Mouse (Mus musculus) hindbrain, postnatal 0 days (tissue): ENCODE results near the gene Pum1. TPM values are rescaled to one million over a fixed set of nuclear protein-coding genes. Genes with fewer than 3 reads are reported as not detected.
"Not testable (repeated sequence)": the region's sequence is repeated elsewhere in the genome, so short reads cannot be mapped to it uniquely, and the experiment has no call there.

Experiments used
- ATAC-seq: fragments of 200-750 bp; cut with Nextera tagmentation; 2 replicates; pipeline ENCODE4 v1.8.0; 2017; ENCODE audit warnings: mild to moderate bottlenecking, moderate TSS enrichment, moderate library complexity
- DNase-seq: peaks from one replicate; pipeline ENCODE4 v3.0.0-alpha.2; 2015; ENCODE audit warnings: low spot score
- H3K27ac ChIP-seq: fragments of 300-500 bp; sonication (generic); 2 replicates; pipeline ENCODE4 v1.5.1; 2014; ENCODE audit warnings: mild to moderate bottlenecking
- H3K27me3 ChIP-seq: fragments of 300-500 bp; sonication (generic); 2 replicates; pipeline ENCODE4 v1.6.1; 2014; ENCODE audit warnings: low read length, mixed read lengths; ENCODE audit not compliant: insufficient read depth
- H3K36me3 ChIP-seq: fragments of 300-500 bp; sonication (generic); 2 replicates; pipeline ENCODE4 v1.6.1; 2014; ENCODE audit warnings: low read length, mixed read lengths; ENCODE audit not compliant: insufficient read depth
- H3K4me1 ChIP-seq: fragments of 300-500 bp; sonication (generic); 2 replicates; pipeline ENCODE4 v1.6.1; 2014; ENCODE audit warnings: antibody characterized with exemption, low read length, mixed read lengths; ENCODE audit not compliant: insufficient read depth
- H3K4me2 ChIP-seq: fragments of 300-500 bp; sonication (generic); 2 replicates; pipeline ENCODE4 v1.6.1; 2014; ENCODE audit warnings: low read depth, mild to moderate bottlenecking, low read length, moderate library complexity, mixed read lengths
- H3K4me3 ChIP-seq: fragments of 300-500 bp; sonication (generic); 2 replicates; pipeline ENCODE4 v1.5.1; 2014; ENCODE audit warnings: low read length
- H3K9ac ChIP-seq: fragments of 300-500 bp; sonication (generic); replicated peaks from 2 replicates; pipeline ENCODE4 v1.6.1; 2014; ENCODE audit warnings: mild to moderate bottlenecking, low read length, moderate library complexity, mixed read lengths
- H3K9me3 ChIP-seq: fragments of 300-500 bp; sonication (generic); 2 replicates; pipeline ENCODE4 v1.6.1; 2016; ENCODE audit warnings: low read length, mixed read lengths
- CTCF ChIP-seq: IDR thresholded peaks from 2 replicates; pipeline ENCODE4 v1.5.1; 2016; ENCODE audit warnings: antibody characterized with exemption, control low read depth, low read depth
- WGBS: fragments of 180-500 bp; shearing (Covaris S2); extraction: QIAGEN DNeasy Blood & Tissue Kit; methylation state at CpG from one replicate; pipeline ENCODE4 v1.1.7; 2014; 5-methylcytosine and 5-hydroxymethylcytosine counted together
- polyA plus RNA-seq: library from polyadenylated mRNA; unstranded; fragments of >200 nt; fragmentation: Nextera tagmentation; extraction: Ambion mirVana; gene quantifications from 2 replicates; pipeline ENCODE4 v1.2.1, GENCODE M21; 2015
- total RNA-seq: library from RNA; depleted of rRNA; stranded (reverse); fragments of >200 nt; gene quantifications from 2 replicates; pipeline ENCODE4 v1.2.3, GENCODE M21; 2014; rRNA removed

Gene Pum1
- total RNA-seq (78.0 and 84.4 TPM in 2 replicates), polyA plus RNA-seq (61.9 and 64.9 TPM in 2 replicates)

DNA sequence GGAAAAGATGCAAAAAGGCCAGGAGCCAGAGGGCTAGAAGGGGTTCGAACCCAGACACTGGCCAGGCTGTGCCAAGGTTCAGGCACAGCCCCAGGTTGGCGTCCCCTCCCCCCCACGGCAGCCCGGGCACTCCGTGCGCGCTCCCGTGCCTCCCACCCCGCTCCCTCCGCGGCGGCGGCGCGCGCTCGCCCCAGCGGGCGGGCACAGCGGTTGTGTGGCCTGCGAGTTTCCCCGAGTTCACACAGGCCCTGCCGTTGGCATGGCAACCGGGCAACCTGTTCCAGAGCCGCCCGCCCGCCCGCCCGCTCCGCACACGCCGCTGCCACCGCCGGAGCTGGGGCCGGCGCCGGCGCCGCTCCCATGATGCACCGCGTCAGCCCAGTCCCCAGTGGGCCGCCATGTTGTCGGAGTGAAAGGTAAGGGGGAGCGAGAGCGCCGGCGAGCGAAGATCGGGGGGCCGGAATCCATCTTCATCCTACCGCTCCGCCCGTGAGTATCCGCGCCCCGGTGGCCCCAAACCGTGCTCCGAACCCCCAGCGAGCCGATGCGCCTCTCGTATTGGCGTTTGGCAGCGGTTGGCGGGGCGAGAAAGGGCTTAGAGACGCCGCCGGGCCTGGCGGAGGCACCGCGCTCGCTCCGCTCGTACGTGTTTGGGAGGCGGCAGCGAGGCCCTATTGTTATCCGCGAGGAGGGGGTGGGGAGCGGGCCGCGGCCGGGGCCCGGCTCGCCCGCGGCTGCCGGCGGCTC is at the start of gene Pum1:
Gene Pum1 (plus strand): TSS at position 343 of the 747 bp plus-strand sequence.
- Histone ChIP-seq H3K27ac (peak within 1 kb of the TSS; percentile 97), H3K9ac (peak within 1 kb of the TSS; percentile 95), H3K27me3 (no peaks in the 10 kb centered on the region), H3K9me3 (no peaks in the 10 kb centered on the region), H3K36me3 (no peaks in the 10 kb centered on the region), H3K4me1 (peaks cover 6% of the 10 kb centered on the region; the same call in 1 of the 2 replicates), H3K4me2 (peak within 1 kb of the TSS; percentile 78), H3K4me3 (peak within 1 kb of the TSS; percentile 92)
- DNase-seq (peak; percentile 98), ATAC-seq (peak; percentile 95)
- no peak for TF ChIP-seq CTCF
- 2% methylated on average over 90 of the region's 90 CpGs for WGBS

DNA sequence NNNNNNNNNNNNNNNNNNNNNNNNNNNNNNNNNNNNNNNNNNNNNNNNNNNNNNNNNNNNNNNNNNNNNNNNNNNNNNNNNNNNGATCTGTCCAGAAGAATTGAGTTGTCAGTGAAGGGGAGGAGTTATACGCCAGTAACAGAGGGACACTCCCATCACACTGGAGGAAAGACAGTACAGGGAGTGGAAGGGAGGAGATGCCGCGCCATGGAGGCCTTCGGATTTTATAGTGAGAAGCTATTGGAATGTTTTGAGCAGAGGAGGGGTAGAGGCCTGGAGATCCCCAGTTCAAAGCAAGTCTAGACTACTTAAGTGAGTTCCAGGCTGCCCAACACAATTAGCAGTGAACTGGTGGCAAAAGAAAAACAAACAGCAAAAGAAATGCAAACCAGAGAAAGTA is 33.7 kb upstream of the Pum1 start:
- Histone ChIP-seq H3K9me3 (no peaks in the 10 kb centered on the region), H3K4me3 (no peak overlapping the region), H3K9ac (no peak overlapping the region), H3K27ac (0 out of 2 replicates have a peak overlapping the region, but pooled peaks have one; percentile 68), H3K4me2 (peak overlapping the region; percentile 49), H3K36me3 (no peaks in the 10 kb centered on the region), H3K27me3 (no peaks in the 10 kb centered on the region), H3K4me1 (no peaks in the 10 kb centered on the region)
- WGBS: 10% methylated on average over 4 of the region's 4 CpGs
- TF ChIP-seq CTCF: no peak
- ATAC-seq (peak; percentile 73; the same call in 1 of the 2 replicates), DNase-seq (peak; percentile 52)

DNA sequence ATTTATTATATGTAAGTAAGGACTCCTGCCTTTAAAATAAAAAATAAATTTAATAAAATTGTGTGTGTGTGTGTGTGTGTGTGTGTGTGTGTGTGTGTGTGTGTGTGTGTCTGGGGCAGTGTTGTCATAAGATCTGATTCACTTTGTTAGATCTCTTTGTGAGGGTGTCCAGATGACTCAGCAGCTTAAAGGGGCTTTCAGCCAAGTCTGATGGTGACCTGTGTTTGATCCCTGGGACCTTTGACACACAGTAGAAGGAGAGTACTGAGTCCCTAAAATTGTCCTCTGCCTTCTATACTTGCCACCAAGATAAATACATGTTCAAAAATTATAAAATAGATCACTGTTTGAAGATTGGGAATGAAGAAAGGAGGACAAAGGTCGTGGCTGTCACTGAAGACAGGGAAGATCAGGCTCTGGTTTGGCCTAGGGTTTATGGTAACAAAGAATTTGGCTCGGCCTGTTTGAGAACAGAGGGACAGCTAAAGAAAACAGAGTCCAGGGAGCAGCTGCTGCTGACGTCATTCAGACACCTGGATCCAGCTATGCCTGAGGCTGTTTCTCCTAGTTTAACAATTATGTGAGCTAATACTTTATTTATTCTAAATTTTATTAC is 32.8 kb upstream of the Pum1 start:
- Histone ChIP-seq H3K36me3 (no peaks in the 10 kb centered on the region), H3K9ac (no peak overlapping the region), H3K27ac (no peak overlapping the region), H3K9me3 (no peaks in the 10 kb centered on the region), H3K27me3 (no peaks in the 10 kb centered on the region), H3K4me1 (no peaks in the 10 kb centered on the region), H3K4me2 (no peak overlapping the region), H3K4me3 (no peak overlapping the region)
- TF ChIP-seq CTCF: no peak
- whole genome bisulfite sequencing: 64% methylated on average over 3 of the region's 3 CpGs
- no peak for ATAC-seq
- DNase-seq: no peak

DNA sequence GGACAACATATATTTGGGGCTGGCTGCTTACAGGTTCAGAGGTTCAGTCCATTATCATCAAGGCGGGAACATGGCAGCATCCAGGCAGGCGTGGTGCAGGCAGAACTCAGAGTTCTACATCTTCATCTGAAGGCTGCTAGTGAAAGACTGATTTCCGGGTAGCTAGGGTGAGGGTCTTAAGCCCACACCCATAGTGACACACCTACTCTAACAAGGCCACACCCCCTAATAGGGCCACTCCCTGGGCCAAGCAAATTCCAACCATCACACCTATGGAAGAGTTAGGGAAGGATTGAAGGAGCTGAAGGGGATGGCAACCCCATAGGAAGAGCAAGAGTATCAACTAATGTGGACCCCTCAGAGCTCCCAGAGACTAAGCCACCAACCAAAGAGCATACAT is 28.0 kb upstream of the Pum1 start:
- 91% methylated on average over 3 of the region's 3 CpGs for WGBS
- H3K4me2 ChIP-seq, H3K27me3 ChIP-seq, DNase-seq, ATAC-seq, H3K27ac ChIP-seq, H3K4me3 ChIP-seq, H3K4me1 ChIP-seq, H3K36me3 ChIP-seq, H3K9me3 ChIP-seq, H3K9ac ChIP-seq: not testable (repeated sequence)

DNA sequence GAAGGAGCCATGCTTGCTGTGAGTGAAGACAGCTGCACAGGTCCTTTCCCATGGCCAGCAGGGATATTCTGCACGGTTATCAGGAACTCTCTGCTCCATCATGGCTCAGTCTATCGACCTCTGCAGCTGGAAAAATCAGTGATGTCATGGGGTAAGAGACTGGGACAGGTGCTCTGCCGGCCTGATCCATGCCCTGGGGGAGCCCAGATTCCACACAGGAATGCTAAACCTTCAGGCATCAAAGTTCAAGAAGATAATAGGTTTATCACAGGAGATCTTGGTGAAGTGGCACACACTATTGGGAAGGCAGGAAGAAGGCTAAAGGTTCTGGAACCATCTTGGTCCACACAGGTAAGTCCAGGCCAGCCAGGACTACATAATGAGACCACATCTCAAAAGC is 26.4 kb upstream of the Pum1 start:
- Histone ChIP-seq H3K36me3 (no peaks in the 10 kb centered on the region), H3K4me1 (no peaks in the 10 kb centered on the region), H3K4me3 (no peak overlapping the region), H3K9ac (no peak overlapping the region), H3K4me2 (no peak overlapping the region), H3K27ac (no peak overlapping the region), H3K9me3 (no peaks in the 10 kb centered on the region), H3K27me3 (no peaks in the 10 kb centered on the region)
- no peak for TF ChIP-seq CTCF
- 82% methylated on average over 3 of the region's 3 CpGs for WGBS
- ATAC-seq (no peak), DNase-seq (no peak)

DNA sequence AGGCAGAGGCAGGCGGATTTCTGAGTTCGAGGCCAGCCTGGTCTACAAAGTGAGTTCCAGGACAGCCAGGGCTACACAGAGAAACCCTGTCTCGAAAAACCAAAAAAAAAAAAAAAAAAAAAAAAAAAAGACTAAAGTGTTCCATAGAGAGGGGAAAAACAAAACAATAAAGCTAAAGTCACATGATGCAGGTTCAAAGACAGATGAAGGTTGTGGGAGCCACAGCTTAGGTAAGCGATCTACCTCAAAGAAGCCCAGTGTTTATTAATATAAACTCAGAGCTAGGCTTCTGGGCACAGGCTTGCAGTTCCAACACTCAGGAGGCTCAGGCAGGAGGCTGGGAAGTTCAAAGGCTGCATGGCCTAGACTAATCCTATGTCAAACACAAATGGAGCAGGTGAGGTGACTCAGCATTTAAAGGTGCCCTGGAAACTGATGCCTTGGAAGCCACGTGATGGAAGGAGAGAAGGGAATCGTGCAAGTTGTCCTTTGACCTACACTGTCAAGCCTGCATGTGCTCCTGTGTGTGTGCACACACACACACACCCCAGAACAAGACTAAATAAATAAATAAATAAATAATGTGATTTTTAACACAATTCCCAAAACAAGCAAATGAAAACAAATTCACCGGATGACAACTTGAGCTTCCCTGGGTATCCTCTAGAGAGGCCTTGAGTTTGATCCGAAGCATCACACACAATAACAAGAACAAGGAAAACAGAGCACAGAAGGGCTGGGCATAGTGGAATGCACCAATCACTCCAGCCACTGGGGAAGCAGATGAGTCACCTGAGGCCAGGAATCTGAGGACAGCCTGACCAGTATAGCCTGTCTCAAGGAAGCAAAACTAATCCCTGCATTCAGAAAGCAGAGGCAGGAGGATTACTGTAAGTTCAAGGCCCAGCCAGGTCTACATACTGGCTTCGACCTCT is 25.4 kb upstream of the Pum1 start:
- no peak overlapping the region for H3K4me3 ChIP-seq
- H3K4me1 ChIP-seq: no peaks in the 10 kb centered on the region
- WGBS: 86% methylated on average over 8 of the region's 9 CpGs
- no peaks in the 10 kb centered on the region for H3K27me3 ChIP-seq
- H3K9me3 ChIP-seq: no peaks in the 10 kb centered on the region
- H3K36me3 ChIP-seq: no peaks in the 10 kb centered on the region
- no peak for TF ChIP-seq CTCF
- H3K27ac ChIP-seq: no peak overlapping the region
- H3K9ac ChIP-seq: no peak overlapping the region
- ATAC-seq (no peak), DNase-seq (no peak)
- H3K4me2 ChIP-seq: no peak overlapping the region
